Mouse (Mus musculus) monocyte, adult 5-6 weeks (primary cell): ENCODE measurements at regions not wholly inside any gene's neighbourhood (a gene's known extent, or its start where the extent isn't known, plus 50 kb on each side); places are given as distances from the start of the nearest gene placed in this dataset.

ENCODE experiments used
- ATAC-seq: fragments of 153-309, 156-312 bp; replicated peaks from 2 replicates; pipeline ENCODE4 v1.8.0; 2017; ENCODE audit warnings: mild to moderate bottlenecking; ENCODE audit not compliant: low TSS enrichment, insufficient number of reproducible peaks, severe bottlenecking, poor library complexity, low FRiP score

GRCm38 (mm10) chr14:114855055-114855740 lies 236.8 kb upstream of the Gpc5 start:
- no peak for ATAC-seq

- no peak for ATAC-seq
Measured at GRCm38 (mm10) chr14:114855746-114856145, 236.3 kb upstream of the Gpc5 start.

- ATAC-seq: no peak
Measured at GRCm38 (mm10) chr14:114856243-114857031, 235.6 kb upstream of the Gpc5 start.

GRCm38 (mm10) chr14:114857171-114857570 lies 234.8 kb upstream of the Gpc5 start:
- no peak for ATAC-seq

GRCm38 (mm10) chr14:114857689-114858088 lies 234.3 kb upstream of the Gpc5 start:
- no peak for ATAC-seq

- no peak for ATAC-seq
Measured at GRCm38 (mm10) chr14:114863585-114863984, 228.4 kb upstream of the Gpc5 start.

GRCm38 (mm10) chr14:114864102-114864501 lies 227.9 kb upstream of the Gpc5 start:
- ATAC-seq: no peak

- no peak for ATAC-seq
Measured at GRCm38 (mm10) chr14:114869233-114869632, 222.8 kb upstream of the Gpc5 start.

- no peak for ATAC-seq
Measured at GRCm38 (mm10) chr14:114875101-114875500, 216.9 kb upstream of the Gpc5 start.

GRCm38 (mm10) chr14:114876427-114876826 lies 215.6 kb upstream of the Gpc5 start:
- ATAC-seq: no peak

GRCm38 (mm10) chr14:114877477-114877876 lies 214.5 kb upstream of the Gpc5 start:
- ATAC-seq: no peak

GRCm38 (mm10) chr14:114880291-114880690 lies 211.7 kb upstream of the Gpc5 start:
- no peak for ATAC-seq

- no peak for ATAC-seq
Measured at GRCm38 (mm10) chr14:114904109-114904508, 187.9 kb upstream of the Gpc5 start.

- ATAC-seq: no peak
Measured at GRCm38 (mm10) chr14:114912271-114912670, 179.7 kb upstream of the Gpc5 start.

GRCm38 (mm10) chr14:114913238-114913637 lies 178.8 kb upstream of the Gpc5 start:
- ATAC-seq: no peak

- no peak for ATAC-seq
Measured at GRCm38 (mm10) chr14:114945744-114946143, 146.3 kb upstream of the Gpc5 start.

GRCm38 (mm10) chr14:114946321-114946720 lies 145.7 kb upstream of the Gpc5 start:
- peak; percentile 53; the same call in 1 of the 2 replicates for ATAC-seq

- 0 out of 2 replicates have a peak, but pooled peaks have one; percentile 40 for ATAC-seq
Measured at GRCm38 (mm10) chr14:114948341-114949155, 143.5 kb upstream of the Gpc5 start.

GRCm38 (mm10) chr14:114949156-114949496 lies 142.9 kb upstream of the Gpc5 start:
- no peak for ATAC-seq
